Mouse (Mus musculus) CD8-positive naive resting alpha-beta T cell, adult 2 months (primary cell): Measurements from ENCODE around the gene Fer.
A peak's percentile ranks its signal among the peaks of the same experiment; 100 is the strongest.
"Not testable (repeated sequence)": the region's sequence is repeated elsewhere in the genome, so short reads cannot be mapped to it uniquely, and the experiment has no call there.

ENCODE experiments used
- DNase-seq, 2 experiments: peaks; one replicate each; pipeline ENCODE4 v3.0.0; 2022; ENCODE audit warnings: low read depth in 2 of 2, low spot score in 2 of 2

The Fer gene

DNA sequence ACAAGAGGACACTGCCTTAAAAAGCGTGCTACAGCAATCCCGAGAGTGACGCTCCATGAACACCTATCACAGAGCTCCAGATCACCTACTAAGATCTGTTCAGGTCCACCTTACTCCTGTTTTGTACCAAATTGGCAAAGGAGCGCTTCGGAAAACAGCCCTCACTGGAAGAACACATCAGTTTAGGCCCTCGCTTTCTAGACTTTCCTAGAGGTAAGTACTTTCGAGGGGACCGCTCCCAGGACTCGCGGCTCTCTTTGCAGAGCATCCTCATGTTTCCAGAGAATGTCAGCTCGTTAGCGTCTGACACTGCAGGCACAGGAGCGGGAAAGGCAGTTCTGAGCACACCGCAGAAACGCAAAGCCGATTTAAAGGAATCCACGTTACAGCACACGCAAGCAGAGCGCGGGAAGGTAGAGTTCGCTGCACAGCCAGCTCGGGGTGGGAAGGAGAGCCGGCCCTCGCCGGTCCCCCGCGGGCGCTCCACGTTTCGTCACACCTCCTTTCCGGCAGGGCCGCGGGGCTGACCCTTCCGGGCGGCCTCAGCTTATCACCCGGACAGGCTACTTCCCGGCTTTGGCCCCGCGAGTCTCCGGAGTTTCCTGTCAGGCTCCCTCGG, at the start of gene Fer:
Gene Fer (plus strand): TSS at position 51 of the 619 bp plus-strand sequence.
- no peak for DNase-seq

DNA sequence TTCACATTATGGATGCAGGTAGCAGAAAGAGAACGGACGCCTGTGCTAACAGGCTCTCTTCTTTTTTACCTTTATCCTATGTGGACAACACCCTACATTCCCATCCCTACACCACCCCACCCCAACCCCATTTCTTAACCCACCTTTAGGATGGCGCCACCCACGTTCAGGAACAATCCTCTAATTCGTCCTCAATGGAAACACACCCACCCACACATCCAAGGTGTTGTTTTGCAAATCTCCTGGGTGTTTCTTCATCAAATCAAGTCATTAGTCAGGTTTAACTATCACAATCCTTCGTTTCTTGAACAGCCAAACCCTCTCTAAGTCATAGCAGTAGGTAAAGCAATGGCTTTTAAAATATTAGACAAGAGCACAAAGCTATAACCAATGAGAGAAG, 49.3 kb upstream of the Fer start:
- no peak for DNase-seq

DNA sequence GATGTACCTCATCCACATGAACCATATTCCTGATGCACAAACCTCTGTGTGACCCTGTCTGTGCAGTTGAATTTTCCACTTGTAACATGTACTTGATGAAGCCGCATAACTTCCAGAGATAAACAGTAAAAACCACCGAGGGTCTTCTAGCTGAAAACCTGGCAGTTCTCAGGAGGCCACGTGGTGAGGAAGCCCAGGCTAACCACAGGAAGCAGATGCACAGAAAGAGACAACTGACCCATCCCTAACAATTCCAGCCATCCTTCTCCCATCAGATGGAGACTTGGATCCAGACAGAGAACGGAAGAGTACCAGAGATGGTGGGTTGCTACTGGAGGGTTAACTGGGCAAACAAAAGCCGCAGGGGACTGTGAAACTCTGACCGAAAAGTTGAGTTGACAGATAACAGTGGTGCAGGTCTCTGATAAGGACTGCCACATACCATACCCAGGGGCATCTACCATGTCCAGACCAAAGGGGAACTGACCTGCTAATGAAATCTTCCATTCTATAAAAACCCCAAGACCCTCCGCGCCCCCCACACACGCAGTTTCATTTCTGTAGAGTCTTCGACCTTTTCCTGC, 44.3 kb upstream of the Fer start:
- no peak for DNase-seq

DNA sequence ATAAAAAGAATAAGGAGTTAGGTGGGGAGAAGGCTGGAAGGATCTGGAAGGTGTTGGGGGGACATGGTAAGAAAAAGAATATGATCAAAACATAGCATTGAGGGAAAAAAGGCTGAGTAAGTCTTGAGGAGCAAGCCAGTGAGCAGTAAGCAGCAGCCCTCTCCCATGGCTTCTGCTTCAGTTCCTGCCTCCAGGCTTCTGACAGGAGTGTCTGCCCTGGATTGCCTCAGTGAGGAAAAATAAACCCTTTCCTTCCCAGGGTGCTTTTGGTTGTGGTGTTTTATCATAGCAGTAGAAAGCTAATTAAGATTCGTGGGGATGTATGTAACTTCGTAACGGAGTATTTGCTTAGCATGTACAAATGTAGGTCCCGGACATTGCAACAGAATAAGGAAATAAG, 38.7 kb upstream of the Fer start:
- DNase-seq: no peak

DNA sequence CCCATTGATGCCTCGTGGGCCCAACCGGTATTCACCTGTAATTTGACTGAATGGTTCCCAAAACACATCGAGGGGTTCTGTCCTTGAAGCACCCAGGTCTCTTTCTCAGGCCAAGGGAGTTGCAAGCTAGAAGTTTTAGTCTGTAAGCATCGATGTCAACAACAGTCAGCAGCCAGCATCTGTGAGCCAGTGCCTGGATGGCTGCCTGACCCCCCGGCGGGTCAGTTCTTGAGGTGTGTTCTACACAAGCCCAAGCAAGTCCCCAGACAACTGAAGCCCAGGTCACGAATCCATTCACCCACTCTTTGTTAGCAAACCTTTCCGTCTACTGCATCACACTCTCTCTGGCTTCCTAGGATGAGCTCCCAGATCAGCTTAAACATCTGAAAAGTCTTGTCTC, 36.7 kb upstream of the Fer start:
- DNase-seq: no peak

DNA sequence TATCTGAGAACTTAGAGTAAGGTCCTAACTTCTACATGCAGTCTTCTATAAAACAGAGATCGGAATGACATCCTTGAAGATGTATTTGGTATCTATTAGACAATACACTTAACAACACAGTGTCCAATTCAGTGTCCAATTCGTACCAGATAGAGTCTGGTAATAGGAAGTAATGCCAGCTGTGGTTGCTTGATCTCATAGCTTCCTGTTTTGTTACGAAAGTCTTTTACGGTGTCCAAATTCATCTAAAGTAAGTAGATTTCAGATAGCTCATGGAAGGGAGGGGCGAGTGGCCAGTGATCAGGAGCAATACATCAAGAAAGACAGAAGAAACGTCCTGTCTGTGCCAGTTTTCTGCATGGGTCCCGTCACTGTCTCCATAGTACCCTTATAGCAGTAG, 36.1 kb upstream of the Fer start:
- no peak for DNase-seq

DNA sequence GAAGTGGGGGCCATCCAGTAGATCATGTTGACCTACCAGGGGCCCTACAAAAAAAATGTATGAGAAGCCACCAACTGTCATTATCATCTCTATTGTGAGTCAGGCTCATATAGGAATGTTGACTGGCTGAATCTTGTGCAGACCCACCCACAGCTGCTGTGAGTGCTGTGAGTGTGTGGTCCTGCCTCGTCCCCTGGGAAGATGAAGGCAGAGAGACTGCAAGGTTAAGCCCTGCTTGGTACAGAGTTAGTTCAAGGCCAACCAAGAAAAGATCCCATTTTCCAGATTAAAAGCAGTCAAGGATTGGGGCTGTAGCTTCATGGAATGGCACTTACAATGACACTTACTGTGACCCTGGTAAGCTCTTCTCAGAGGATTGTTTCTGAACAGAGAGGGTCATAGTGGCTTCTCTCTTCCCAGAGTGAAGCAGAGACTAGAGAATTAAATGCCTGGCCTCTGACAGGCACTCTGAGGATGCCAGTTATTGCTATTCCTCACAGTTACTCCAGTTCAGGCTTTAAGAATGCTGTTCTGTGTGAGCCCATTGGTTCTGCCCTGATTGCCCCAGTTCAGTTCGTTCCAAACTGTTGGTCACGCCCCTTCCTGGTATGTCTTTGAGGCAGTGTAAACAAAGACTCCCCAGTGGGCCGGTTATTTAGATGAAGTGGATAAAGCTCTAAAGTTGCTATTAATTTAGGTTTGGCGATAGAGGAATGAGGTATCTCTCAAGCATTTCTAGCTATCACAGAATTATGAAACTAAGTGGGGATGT, 34.1 kb upstream of the Fer start:
- DNase-seq: no peak

DNA sequence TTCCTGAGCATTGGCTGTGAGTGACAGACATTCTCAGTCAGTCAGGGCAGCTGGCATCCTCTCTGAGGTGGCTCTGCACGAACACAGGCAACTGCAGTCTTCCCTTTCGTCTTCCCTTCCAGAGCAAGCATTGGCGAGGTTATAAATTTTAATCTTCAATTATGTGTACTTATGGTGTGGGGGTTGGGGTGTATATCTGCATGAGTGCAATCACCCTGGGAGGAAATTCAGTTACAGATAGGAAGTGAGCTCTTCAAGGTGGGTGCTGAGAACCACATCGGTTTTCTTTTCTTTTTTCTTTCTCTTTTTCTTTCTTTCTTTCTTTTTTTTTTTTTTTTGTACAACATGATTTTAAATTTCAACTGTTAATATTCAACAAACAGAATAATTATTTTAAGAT, 31.3 kb upstream of the Fer start:
- DNase-seq: no peak

DNA sequence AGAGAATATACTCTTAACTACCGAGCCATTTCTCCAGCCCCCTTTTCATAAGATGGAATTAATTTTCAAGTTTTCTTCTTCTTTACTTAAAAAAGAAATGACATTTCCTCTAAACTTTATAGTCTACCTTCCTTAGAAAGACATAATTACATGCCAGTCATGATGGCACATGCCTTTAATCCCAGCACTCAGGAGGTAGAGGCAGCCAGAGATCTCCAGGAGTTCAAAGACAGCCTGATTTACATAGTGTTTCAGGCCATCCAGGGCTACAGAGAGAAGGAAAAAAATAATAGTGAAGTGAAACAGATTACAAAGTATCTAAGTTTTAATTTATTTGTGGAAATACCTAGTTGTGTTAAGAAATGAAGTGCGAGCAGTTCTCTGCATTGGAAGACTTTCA, 26.6 kb upstream of the Fer start:
- no peak for DNase-seq

DNA sequence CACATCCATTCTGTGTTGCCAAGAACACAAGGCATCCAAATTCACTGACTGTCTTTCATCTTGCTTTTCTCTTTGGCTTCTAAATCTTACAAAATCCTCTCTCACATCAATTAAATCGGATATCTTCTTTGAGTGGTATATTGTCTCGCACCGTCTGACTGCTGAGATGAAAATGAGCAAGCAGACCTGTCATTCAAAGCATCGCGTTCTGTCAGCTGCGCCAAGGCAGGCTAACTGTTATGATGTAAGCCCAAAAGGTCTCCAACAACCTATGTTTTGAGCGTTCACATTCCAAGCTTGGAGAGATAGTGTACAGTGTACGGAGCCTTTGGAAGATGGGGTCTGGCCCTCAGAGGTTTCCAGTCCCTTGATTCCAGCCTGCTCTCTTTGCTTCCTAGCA, 26.2 kb upstream of the Fer start:
- DNase-seq: no peak

DNA sequence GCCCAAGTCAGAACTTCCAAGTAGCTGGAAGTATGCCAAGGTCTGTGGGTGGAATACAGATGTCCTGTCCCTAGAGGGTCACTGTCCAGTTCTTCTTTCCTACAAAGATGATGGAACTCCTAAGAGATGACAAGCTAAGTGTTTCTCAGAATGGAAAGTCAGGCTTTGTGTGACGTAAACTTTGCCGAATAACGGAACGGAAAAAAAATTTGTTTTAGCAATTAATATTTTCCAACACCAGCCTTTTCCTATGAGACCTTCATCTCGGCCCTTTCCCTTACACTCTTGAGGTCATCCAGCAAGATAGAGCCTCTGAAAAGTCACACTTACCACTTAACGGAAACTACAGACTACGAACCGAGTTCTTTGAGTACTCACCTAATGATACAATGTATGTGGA, 24.7 kb upstream of the Fer start:
- DNase-seq: no peak

DNA sequence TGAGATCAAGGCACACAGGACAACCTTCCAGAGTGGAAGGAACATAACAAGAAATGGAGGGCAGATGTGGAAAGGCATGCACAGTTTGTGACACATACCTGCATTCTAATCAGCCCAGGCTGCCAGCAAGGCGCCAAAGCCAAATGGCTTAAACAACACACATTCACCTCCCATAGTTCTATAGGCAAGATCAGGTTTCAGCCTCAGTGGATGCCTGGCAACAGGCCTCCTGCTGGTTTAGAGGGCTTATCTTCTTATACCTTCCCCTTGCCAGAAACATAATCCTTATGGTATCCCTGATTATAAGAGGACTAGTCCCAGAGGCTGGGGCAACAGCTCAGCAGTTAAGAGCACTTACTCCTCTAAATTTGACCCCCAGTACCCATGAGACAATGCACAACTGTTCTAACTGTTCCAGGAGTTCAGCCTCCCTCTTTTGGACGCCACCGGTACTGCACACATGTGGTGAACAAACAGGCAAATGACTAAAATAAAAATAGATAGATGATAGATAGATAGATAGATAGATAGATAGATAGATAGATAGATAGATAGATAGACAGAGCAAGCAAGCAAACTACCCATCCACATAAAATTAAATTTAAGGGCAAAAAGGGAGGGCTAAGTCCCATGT, 23.1 kb upstream of the Fer start:
- no peak for DNase-seq

DNA sequence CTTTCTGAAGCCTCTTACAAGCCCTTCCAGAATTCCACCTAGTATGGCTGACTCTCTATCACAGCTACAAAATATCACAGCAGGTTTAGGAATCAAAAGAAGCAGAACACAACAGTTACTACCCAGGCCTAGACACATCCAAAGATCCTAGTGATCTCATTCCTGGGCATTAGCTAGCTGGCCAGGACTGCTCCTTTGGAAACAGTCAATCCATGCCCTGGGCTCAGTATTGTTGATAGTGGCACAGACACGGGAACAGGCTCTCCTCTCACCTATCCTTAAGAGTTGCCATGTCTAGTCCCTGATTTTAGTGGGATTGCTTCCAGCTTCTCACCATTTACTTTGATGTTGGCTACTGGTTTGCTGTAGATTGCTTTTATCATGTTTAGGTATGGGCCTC, 20.6 kb upstream of the Fer start:
- no peak for DNase-seq

DNA sequence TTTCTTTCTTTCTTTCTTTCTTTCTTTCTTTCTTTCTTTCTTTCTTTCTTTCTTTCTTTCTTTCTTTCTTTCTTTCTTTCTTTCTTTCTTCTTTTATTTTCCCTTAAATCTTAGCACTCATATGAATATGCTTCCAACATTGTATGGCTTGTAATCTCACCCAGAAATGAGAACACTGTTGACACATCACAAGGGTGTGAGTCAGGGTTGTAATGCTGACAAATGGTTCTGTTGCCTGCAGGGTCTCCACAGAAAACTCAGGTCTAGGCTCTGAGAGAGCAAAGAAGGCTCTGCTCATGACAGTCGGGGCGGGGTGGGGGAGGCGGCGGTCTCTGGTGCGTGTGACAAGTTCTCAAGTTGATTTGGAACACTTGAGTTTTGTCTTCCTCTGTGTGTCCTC, 17.9 kb upstream of the Fer start:
- DNase-seq: no peak

DNA sequence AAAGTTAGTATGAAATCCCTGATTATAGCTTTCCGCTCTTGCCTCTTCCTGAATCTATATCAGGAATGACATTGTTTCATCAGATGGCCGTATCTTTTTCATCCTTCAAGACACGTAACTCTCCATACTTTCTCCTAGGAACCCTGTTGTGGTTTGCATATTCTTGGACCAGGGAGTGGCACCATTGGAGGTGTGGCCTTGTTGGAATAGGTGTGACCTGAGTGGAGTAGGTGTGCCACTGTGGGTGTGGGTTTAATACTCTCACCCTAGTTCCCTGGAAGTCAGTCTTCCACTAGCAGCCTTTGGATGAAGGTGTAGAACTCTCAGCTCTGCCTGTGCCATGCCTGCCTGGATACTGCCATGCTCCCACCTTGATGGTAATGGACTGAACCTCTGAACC, 17.1 kb upstream of the Fer start:
- not testable (repeated sequence) for DNase-seq

DNA sequence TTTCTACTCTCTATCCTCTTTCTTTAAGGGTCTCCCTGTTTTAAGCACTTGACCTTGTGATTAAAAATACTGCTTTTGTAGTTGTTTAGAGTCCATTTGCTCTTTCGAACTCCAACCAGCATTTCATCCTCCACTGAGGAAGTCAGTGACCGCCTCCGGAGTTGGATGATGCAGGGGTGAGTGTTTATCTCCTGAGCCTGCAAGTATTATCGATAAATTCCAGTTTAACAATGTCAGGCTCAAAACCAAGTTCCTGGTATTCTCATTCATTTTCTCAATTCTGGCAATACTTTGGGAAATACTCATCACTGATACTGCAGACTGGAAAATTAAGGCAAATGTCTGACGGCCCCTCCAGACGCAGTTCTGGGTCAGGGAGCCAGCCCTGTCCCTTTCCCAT, 13.7 kb upstream of the Fer start:
- no peak for DNase-seq

DNA sequence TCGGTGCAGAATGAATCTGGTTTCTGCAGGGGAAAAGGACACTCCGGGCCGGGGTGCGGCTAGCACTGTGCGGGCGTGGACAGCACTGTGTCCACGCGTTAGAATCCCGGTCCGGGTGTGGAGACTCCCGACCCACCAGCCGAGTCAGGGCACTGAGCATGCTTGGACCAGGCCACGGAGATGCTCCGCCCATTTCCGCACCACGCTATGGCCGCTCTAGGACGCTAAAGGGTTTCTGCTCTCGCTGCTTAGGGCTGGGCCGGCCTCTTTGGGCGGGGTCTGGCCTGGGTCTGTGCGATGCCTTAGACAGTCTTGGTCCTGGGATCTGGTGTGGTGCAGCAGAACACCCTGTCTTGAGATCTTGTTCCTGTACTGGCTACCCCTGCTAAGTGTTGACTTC, 13.3 kb upstream of the Fer start:
- no peak for DNase-seq

DNA sequence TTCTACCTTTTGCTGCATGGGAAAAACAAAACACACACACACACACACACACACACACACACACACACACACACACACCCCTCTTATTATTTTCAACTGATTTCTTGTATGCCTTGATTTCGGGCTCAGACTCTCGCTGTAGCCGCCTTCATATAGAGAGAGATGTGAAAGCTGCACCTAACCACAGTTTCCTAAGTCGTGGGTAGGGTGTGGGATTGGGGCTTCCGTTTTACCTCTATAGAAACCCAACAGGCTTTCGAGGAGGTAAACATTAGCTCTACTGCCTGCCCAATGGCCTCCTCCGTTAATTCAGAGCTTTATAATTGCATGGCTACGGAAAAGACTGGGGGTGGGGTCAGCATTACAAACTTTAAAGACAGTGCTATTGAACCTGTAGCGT, 12.8 kb upstream of the Fer start:
- DNase-seq: no peak

DNA sequence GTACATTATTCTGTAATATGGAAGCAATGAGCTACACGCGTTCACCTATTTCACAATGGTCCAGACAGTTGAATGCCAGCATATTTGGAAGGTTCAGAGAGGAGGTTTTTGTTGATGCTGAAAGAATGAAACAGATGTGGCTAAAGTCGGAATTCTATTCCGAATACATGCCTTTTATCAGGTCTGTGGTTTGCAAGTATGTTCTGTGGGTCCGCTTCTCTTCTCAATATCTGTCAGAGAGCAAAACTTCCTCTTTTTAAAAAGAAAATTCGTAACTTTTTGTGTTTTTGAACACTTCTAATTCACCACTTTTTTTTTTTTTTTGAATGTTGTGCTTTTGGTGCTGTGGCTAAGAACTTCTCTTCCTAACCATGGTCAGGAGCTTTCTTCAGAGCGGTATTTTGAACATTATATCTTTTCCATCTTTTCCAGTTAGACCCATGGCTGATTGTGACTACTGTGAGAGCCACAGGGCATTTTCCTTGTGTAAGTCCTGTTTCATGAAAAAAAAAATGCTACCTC, 5.8 kb upstream of the Fer start:
- no peak for DNase-seq

DNA sequence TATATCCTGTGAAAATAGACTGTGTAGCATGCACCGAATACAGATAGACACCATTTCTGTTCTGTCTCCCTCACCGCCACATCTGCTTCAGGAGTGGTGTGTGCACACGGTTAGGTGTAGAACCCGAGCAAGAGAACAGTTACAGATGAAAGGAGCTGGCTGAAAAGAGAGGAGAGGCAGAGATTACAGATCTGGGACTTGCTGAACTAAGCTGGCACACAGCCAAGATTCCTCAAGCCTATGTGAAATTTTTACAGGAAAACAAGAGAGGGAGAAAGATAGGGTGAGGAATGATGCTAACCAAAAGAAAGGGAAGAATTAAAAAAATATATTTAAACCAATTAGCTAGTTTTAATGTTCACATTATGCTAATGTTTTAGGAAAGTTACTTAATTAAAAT, 1.9 kb upstream of the Fer start:
- no peak for DNase-seq

DNA sequence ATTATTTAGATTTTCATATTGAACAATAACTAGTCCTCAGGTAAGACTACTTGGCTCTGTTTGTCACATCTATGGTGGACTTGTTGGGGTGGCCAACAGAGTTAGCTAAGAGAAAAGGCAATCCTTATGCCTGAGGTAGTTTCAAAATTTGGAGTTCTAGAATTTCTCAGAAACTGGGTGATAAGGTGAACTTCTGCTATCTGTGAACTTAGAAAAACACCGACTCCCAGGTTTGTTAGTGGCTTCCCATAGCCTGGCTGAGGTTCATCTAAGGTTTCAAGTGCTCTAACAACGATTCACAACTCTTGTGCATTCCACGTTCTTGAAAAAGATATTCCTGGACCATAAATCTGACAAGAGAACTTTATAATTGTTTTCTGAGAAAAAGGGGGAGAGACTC, 463 bp upstream of the Fer start:
- DNase-seq: no peak

DNA sequence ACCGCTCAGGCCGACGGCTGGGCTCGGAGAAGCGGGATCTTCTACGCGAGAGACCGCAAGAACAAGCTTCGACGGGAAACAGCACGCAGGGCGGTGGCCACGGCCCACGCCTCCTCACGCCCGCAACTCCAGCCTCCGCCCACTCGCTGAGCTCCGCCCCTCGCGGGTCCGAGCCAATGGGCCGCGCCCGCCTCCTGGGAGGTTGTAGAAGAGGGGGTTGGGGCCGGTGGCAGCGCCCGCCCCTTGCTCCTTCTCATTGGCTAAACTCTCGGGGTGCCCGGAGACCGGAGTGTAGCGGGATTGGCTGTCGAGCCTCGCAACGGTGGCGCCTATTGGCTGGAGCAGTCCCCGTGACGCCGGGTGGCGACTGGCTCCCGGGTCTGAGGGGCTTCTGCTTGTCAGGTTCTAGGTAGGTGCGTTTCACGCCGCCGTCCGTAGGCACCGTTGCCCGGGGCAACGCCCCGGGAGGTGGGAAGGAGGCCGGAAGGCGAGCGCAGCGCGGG, 836 bp downstream of the Fer start, which contains the start of gene A930002H24Rik:
Gene A930002H24Rik (minus strand): TSS at position 145 of the 503 bp plus-strand sequence.
- DNase-seq: peak; percentile 28 to 38
